In genomic region chr11:104158260-104158907, GRCm38 (mm10) we compare ENCODE assay signal across 9 mouse cellular contexts. TPM values are rescaled to one million over a fixed set of nuclear protein-coding genes. Genes with fewer than 3 reads are reported as not detected.
A peak's percentile ranks its signal among the peaks of the same experiment; 100 is the strongest.
DNase-seq lines count a peak whose midpoint lies in the region; ATAC-seq and TF ChIP-seq lines count a peak whose summit lies in the region.
"Had no signal": no experiment of that assay in that cellular context is flagged by ENCODE, and none has a peak within 500 bp of the region (broad histone marks: within the 10 kb centered on the region; RNA-seq: fewer than 3 reads in every experiment).

No protein-coding gene starts in this region.

- H3K27me3 ChIP-seq in neural tube, embryonic 11.5 days (ENCODE audit: control insufficient read depth, insufficient read depth, low read length): no peaks in the 10 kb centered on the region
- peaks cover 19% of the 10 kb centered on the region for H3K27me3 ChIP-seq in intestine, postnatal 0 days (replicated peaks; ENCODE audit: control insufficient read depth, insufficient read depth, low read length)
- H3K27me3 ChIP-seq in stomach, embryonic 15.5 days (replicated peaks): peaks cover 13% of the 10 kb centered on the region; the same call in 1 of the 2 replicates

- H3K4me3 ChIP-seq in neural tube, embryonic 11.5 days (ENCODE audit: low read depth, low read length): peak overlapping the region; percentile 31
- no peak overlapping the region; the same call in 1 of the 2 replicates for H3K4me3 ChIP-seq in intestine, postnatal 0 days (ENCODE audit: low read depth, low read length)
- H3K4me3 ChIP-seq in stomach, embryonic 15.5 days (replicated peaks): peak overlapping the region; percentile 23

- 0 out of 2 replicates have a peak overlapping the region, but pooled peaks have one; percentile 68 for H3K27ac ChIP-seq in neural tube, embryonic 11.5 days (ENCODE audit: low read depth, low read length)
- no peak overlapping the region for H3K27ac ChIP-seq in intestine, postnatal 0 days (ENCODE audit: low read depth, low read length)
- no peak overlapping the region for H3K27ac ChIP-seq in stomach, embryonic 15.5 days

- H3K9ac ChIP-seq in neural tube, embryonic 11.5 days (ENCODE audit: low read length): peak overlapping the region; percentile 68
- no peak overlapping the region for H3K9ac ChIP-seq in intestine, postnatal 0 days (ENCODE audit: low read depth, low read length)
- H3K9ac ChIP-seq in stomach, embryonic 15.5 days: no peak overlapping the region

- H3K36me3 ChIP-seq in neural tube, embryonic 11.5 days (ENCODE audit: control insufficient read depth, insufficient read depth, low read length): no peaks in the 10 kb centered on the region
- no peaks in the 10 kb centered on the region for H3K36me3 ChIP-seq in intestine, postnatal 0 days (ENCODE audit: control insufficient read depth, insufficient read depth)
- no peaks in the 10 kb centered on the region for H3K36me3 ChIP-seq in stomach, embryonic 15.5 days

- peaks cover 12% of the 10 kb centered on the region for H3K4me1 ChIP-seq in neural tube, embryonic 11.5 days (ENCODE audit: control insufficient read depth, insufficient read depth, low read length)
- no peaks in the 10 kb centered on the region for H3K4me1 ChIP-seq in intestine, postnatal 0 days (replicated peaks; ENCODE audit: control insufficient read depth, insufficient read depth, low read length)
- no peaks in the 10 kb centered on the region for H3K4me1 ChIP-seq in stomach, embryonic 15.5 days

- H3K4me2 ChIP-seq in neural tube, embryonic 11.5 days (ENCODE audit: low read depth): peak overlapping the region; percentile 78
- peak overlapping the region; percentile 47 for H3K4me2 ChIP-seq in intestine, postnatal 0 days (replicated peaks; ENCODE audit: low read depth)
- H3K4me2 ChIP-seq in stomach, embryonic 15.5 days: peak overlapping the region; percentile 50

- no peaks in the 10 kb centered on the region for H3K9me3 ChIP-seq in neural tube, embryonic 11.5 days (ENCODE audit: control insufficient read depth, low read length)
- no peaks in the 10 kb centered on the region for H3K9me3 ChIP-seq in intestine, postnatal 0 days (ENCODE audit: control insufficient read depth)
- H3K9me3 ChIP-seq in stomach, embryonic 15.5 days: no peaks in the 10 kb centered on the region

- no peak for TF ChIP-seq CTCF in intestine, postnatal 0 days (IDR thresholded peaks at IDR 0.05; ENCODE audit: low read depth)

- DNase-seq in embryo, embryonic 10 days (ENCODE audit: low spot score): peak; percentile 28
- DNase-seq in embryo, embryonic 9.5 days (ENCODE audit: extremely low spot score): no peak
- DNase-seq in neural tube, embryonic 11.5 days (ENCODE audit: low spot score): peak; percentile 54
- DNase-seq in neural tube, embryonic 10.5 days (ENCODE audit: extremely low spot score, low spot score): no peak
- no peak for DNase-seq in kidney, adult 18-20 months
- DNase-seq in spleen, adult 18-20 months: no peak

- peak; percentile 24; the same call in 1 of the 2 replicates for ATAC-seq in neural tube, embryonic 11.5 days (ENCODE audit: insufficient read depth, low FRiP score, low TSS enrichment)
- ATAC-seq in intestine, postnatal 0 days: no peak
- no peak for ATAC-seq in stomach, embryonic 15.5 days (ENCODE audit: insufficient read depth, low FRiP score, low read depth)

- WGBS in neural tube, embryonic 11.5 days: 4% methylated on average over 17 of the region's 17 CpGs
- WGBS in intestine, postnatal 0 days: 11% methylated on average over 17 of the region's 17 CpGs
- 12% methylated on average over 17 of the region's 17 CpGs for WGBS in stomach, embryonic 15.5 days

RNA-seq across cellular contexts. Expression of gene Crhr1, which starts 25.7 kb away (rescaled TPM):
- 0.24 and 0.97 TPM in 2 replicates for polyA plus RNA-seq in neural tube, embryonic 11.5 days (2014; fragmentation: Nextera tagmentation; extraction: Ambion mirVana)
- polyA plus RNA-seq in intestine, postnatal 0 days (2015; fragmentation: Nextera tagmentation; extraction: Ambion mirVana): not detected in 2 replicates
- 0.27 and 0.39 TPM in 2 replicates for polyA plus RNA-seq in stomach, embryonic 15.5 days (2015; fragmentation: Nextera tagmentation; extraction: Ambion mirVana)
- polyA plus RNA-seq: C2C12 had no signal

RNA-seq across cellular contexts. Expression of gene Sppl2c, which starts 27.7 kb away (rescaled TPM):
- not detected in 2 replicates for polyA plus RNA-seq in neural tube, embryonic 11.5 days (2014; fragmentation: Nextera tagmentation; extraction: Ambion mirVana)
- not detected in 2 replicates for polyA plus RNA-seq in intestine, postnatal 0 days (2015; fragmentation: Nextera tagmentation; extraction: Ambion mirVana)
- not detected in 2 replicates for polyA plus RNA-seq in stomach, embryonic 15.5 days (2015; fragmentation: Nextera tagmentation; extraction: Ambion mirVana)
- polyA plus RNA-seq: C2C12 had no signal

Comparison
In these comparisons a context has a peak if more than half of its experiments do, and no peak if none do; other contexts are left out.
1. DNase-seq: peak in embryo, embryonic 10 days (single experiment) and neural tube, embryonic 11.5 days (single experiment); none in embryo, embryonic 9.5 days (single experiment), neural tube, embryonic 10.5 days (single experiment), kidney, adult 18-20 months (single experiment) and spleen, adult 18-20 months (0 of 2).
2. Peak in every context shown above with its lines, with median percentiles within 50 percentile points of each other: H3K4me2 ChIP-seq.